Mouse (Mus musculus): ENCODE measurements at regions not wholly inside any gene's neighbourhood (a gene's known extent, or its start where the extent isn't known, plus 50 kb on each side); places are given as distances from the start of the nearest gene placed in this dataset.

GRCm38 (mm10) chr1:194041393-194042352 lies 576.3 kb upstream of the Plxna2 start:
- WGBS = 59% methylated on average over 8 of the region's 8 CpGs
- TF ChIP-seq CTCF (IDR thresholded peaks at IDR 0.05; ENCODE audit: control insufficient read depth, insufficient read depth, low read length) (no peak), POLR2A (IDR thresholded peaks at IDR 0.05; ENCODE audit: borderline replicate concordance, control insufficient read depth, low read depth, low read length) (no peak)
- no peaks in the 10 kb centered on the region for H3K4me1 ChIP-seq (ENCODE audit: control insufficient read depth, insufficient read depth, low read length)
- H3K27ac ChIP-seq (ENCODE audit: control insufficient read depth, insufficient read depth, low read depth, low read length, poor library complexity) = no peak overlapping the region
- H3K4me3 ChIP-seq (replicated peaks; ENCODE audit: control insufficient read depth, low read depth, low read length) = no peak overlapping the region

- TF ChIP-seq CTCF (IDR thresholded peaks at IDR 0.05; ENCODE audit: control insufficient read depth, insufficient read depth, low read length) (no peak), POLR2A (IDR thresholded peaks at IDR 0.05; ENCODE audit: borderline replicate concordance, control insufficient read depth, low read depth, low read length) (no peak)
- Histone ChIP-seq H3K4me1 (ENCODE audit: control insufficient read depth, insufficient read depth, low read length) (no peaks in the 10 kb centered on the region), H3K27ac (ENCODE audit: control insufficient read depth, insufficient read depth, low read depth, low read length, poor library complexity) (no peak overlapping the region), H3K4me3 (replicated peaks; ENCODE audit: control insufficient read depth, low read depth, low read length) (no peak overlapping the region)
These were observed 579.3 kb upstream of the Plxna2 start for GRCm38 (mm10) chr1:194038711-194039110.

- Histone ChIP-seq H3K4me1 (ENCODE audit: control insufficient read depth, insufficient read depth, low read length) (no peaks in the 10 kb centered on the region), H3K4me3 (replicated peaks; ENCODE audit: control insufficient read depth, low read depth, low read length) (no peak overlapping the region), H3K27ac (ENCODE audit: control insufficient read depth, insufficient read depth, low read depth, low read length, poor library complexity) (no peak overlapping the region)
- WGBS = 79% methylated on average over 5 of the region's 5 CpGs
- TF ChIP-seq POLR2A (IDR thresholded peaks at IDR 0.05; ENCODE audit: borderline replicate concordance, control insufficient read depth, low read depth, low read length) (no peak), CTCF (IDR thresholded peaks at IDR 0.05; ENCODE audit: control insufficient read depth, insufficient read depth, low read length) (no peak)
These were observed 583.7 kb upstream of the Plxna2 start for GRCm38 (mm10) chr1:194034199-194034883.

GRCm38 (mm10) chr1:194032603-194033002 lies 585.4 kb upstream of the Plxna2 start:
- Histone ChIP-seq H3K4me1 (ENCODE audit: control insufficient read depth, insufficient read depth, low read length) (no peaks in the 10 kb centered on the region), H3K27ac (ENCODE audit: control insufficient read depth, insufficient read depth, low read depth, low read length, poor library complexity) (no peak overlapping the region), H3K4me3 (replicated peaks; ENCODE audit: control insufficient read depth, low read depth, low read length) (no peak overlapping the region)
- TF ChIP-seq CTCF (IDR thresholded peaks at IDR 0.05; ENCODE audit: control insufficient read depth, insufficient read depth, low read length) = no peak
- no peak for TF ChIP-seq POLR2A (IDR thresholded peaks at IDR 0.05; ENCODE audit: borderline replicate concordance, control insufficient read depth, low read depth, low read length)
- WGBS = 91% methylated on average over 1 of the region's 1 CpGs

- Histone ChIP-seq H3K4me3 (replicated peaks; ENCODE audit: control insufficient read depth, low read depth, low read length) (no peak overlapping the region), H3K4me1 (ENCODE audit: control insufficient read depth, insufficient read depth, low read length) (no peaks in the 10 kb centered on the region), H3K27ac (ENCODE audit: control insufficient read depth, insufficient read depth, low read depth, low read length, poor library complexity) (no peak overlapping the region)
- 60% methylated on average over 3 of the region's 3 CpGs for WGBS
- TF ChIP-seq CTCF (IDR thresholded peaks at IDR 0.05; ENCODE audit: control insufficient read depth, insufficient read depth, low read length) = no peak
- TF ChIP-seq POLR2A (IDR thresholded peaks at IDR 0.05; ENCODE audit: borderline replicate concordance, control insufficient read depth, low read depth, low read length) = no peak
These were observed 587.3 kb upstream of the Plxna2 start for GRCm38 (mm10) chr1:194030651-194031228.

- H3K4me1 ChIP-seq (ENCODE audit: control insufficient read depth, insufficient read depth, low read length) = no peaks in the 10 kb centered on the region
- TF ChIP-seq CTCF (IDR thresholded peaks at IDR 0.05; ENCODE audit: control insufficient read depth, insufficient read depth, low read length) (no peak), POLR2A (IDR thresholded peaks at IDR 0.05; ENCODE audit: borderline replicate concordance, control insufficient read depth, low read depth, low read length) (no peak)
- no peak overlapping the region for H3K27ac ChIP-seq (ENCODE audit: control insufficient read depth, insufficient read depth, low read depth, low read length, poor library complexity)
- WGBS = 78% methylated on average over 7 of the region's 7 CpGs
- no peak overlapping the region for H3K4me3 ChIP-seq (replicated peaks; ENCODE audit: control insufficient read depth, low read depth, low read length)
These were observed 590.9 kb upstream of the Plxna2 start for GRCm38 (mm10) chr1:194026958-194027692.

- H3K4me3 ChIP-seq (replicated peaks; ENCODE audit: control insufficient read depth, low read depth, low read length) = no peak overlapping the region
- H3K4me1 ChIP-seq (ENCODE audit: control insufficient read depth, insufficient read depth, low read length) = no peaks in the 10 kb centered on the region
- no peak for TF ChIP-seq CTCF (IDR thresholded peaks at IDR 0.05; ENCODE audit: control insufficient read depth, insufficient read depth, low read length)
- TF ChIP-seq POLR2A (IDR thresholded peaks at IDR 0.05; ENCODE audit: borderline replicate concordance, control insufficient read depth, low read depth, low read length) = no peak
- no peak overlapping the region for H3K27ac ChIP-seq (ENCODE audit: control insufficient read depth, insufficient read depth, low read depth, low read length, poor library complexity)
- WGBS = 35% methylated on average over 2 of the region's 2 CpGs
These were observed 591.8 kb upstream of the Plxna2 start for GRCm38 (mm10) chr1:194026213-194026612.
